Mouse (Mus musculus) cerebellum, adult 2 months (tissue): ENCODE data around the gene Pxylp1. TPM values are rescaled to one million over a fixed set of nuclear protein-coding genes. Genes with fewer than 3 reads are reported as not detected.

ENCODE experiments used
- DNase-seq, 2 experiments: peaks; one replicate each; pipeline ENCODE4 v3.0.0; 2021
- H3K27ac ChIP-seq: fragments of 200-500 bp; 2 replicates; pipeline ENCODE4 v1.5.1; 2012; ENCODE audit warnings: low read length, control low read depth, inconsistent platforms; ENCODE audit not compliant: insufficient read depth
- H3K27me3 ChIP-seq: fragments of 200-500 bp; 2 replicates; pipeline ENCODE4 v1.6.1; 2012; ENCODE audit warnings: inconsistent platforms, mild to moderate bottlenecking, low read length, moderate library complexity; ENCODE audit not compliant: control insufficient read depth, insufficient read depth
- H3K4me1 ChIP-seq: fragments of 200-500 bp; 2 replicates; pipeline ENCODE4 v1.6.1; 2011; ENCODE audit warnings: low read length; ENCODE audit not compliant: control insufficient read depth, insufficient read depth
- H3K4me3 ChIP-seq: fragments of 200-500 bp; replicated peaks from 2 replicates; pipeline ENCODE3; 2011; ENCODE audit warnings: mild to moderate bottlenecking, low read depth, low read length, control low read depth; ENCODE audit not compliant: insufficient read depth
- CTCF ChIP-seq: fragments of 200-500 bp; IDR thresholded peaks from 2 replicates; pipeline ENCODE4 v1.5.1; 2011; ENCODE audit warnings: low read depth, mild to moderate bottlenecking, control low read depth, low read length, moderate library complexity, borderline replicate concordance; ENCODE audit not compliant: insufficient read depth
- POLR2A ChIP-seq: fragments of 200-500 bp; IDR thresholded peaks from 2 replicates; pipeline ENCODE4 v1.6.1; 2011; ENCODE audit warnings: low read length, control low read depth, borderline replicate concordance; ENCODE audit not compliant: insufficient read depth
- WGBS: fragments of 180-500 bp; shearing (Covaris S2); methylation state at CpG from one replicate; pipeline ENCODE4 v1.1.7; 2018; 5-methylcytosine and 5-hydroxymethylcytosine counted together
- polyA plus RNA-seq: library from polyadenylated mRNA; depleted of rRNA; stranded (reverse); fragments of >200 nt; gene quantifications from 2 replicates; pipeline ENCODE4 v1.2.3, GENCODE M21; 2012

Pxylp1 gene
- polyA plus RNA-seq, 1 experiment, result 35.6 TPM

GRCm38 (mm10) chr9:96888742-96889344, 3.6 kb downstream of the Pxylp1 start:
- Histone ChIP-seq H3K27me3 (no peaks in the 10 kb centered on the region), H3K4me3 (peak overlapping the region; percentile 92), H3K27ac (peak overlapping the region; percentile 91), H3K4me1 (peaks cover 22% of the 10 kb centered on the region)
- DNase-seq, result peak; percentile 73 to 84
- TF ChIP-seq POLR2A (no peak), CTCF (no peak)
- WGBS, result under 1% methylated on average over 37 of the region's 37 CpGs

GRCm38 (mm10) chr9:96887954-96888353, 4.5 kb downstream of the Pxylp1 start:
- Histone ChIP-seq H3K4me1 (peaks cover 28% of the 10 kb centered on the region), H3K27me3 (no peaks in the 10 kb centered on the region), H3K27ac (peak overlapping the region; percentile 91), H3K4me3 (peak overlapping the region; percentile 92)
- TF ChIP-seq POLR2A, result no peak
- TF ChIP-seq CTCF, result no peak
- WGBS, result 4% methylated on average over 6 of the region's 6 CpGs
- peak; percentile 77 to 80 for DNase-seq

GRCm38 (mm10) chr9:96887492-96887891, 5.0 kb downstream of the Pxylp1 start:
- no peaks in the 10 kb centered on the region for H3K27me3 ChIP-seq
- peak overlapping the region; percentile 92 for H3K4me3 ChIP-seq

DNA sequence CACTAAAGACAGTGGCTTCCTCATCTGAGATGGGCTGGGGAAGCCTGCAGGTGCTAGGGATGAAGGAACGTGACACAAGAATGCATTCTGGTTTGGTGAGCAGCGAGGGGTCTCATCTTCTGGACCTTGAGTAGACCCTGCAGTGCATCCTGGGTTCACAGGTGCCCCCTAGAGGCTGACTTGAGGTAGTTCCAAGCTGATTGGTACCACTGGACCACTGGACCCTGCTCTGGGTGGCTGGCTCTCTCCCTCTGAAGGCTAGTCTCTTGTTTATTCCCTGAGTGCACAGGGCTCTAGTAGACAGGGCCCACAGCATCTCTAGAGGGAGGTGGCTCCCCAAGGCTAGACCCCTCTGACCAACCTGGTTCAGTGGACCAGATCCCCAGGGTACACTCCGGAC, 6.7 kb downstream of the Pxylp1 start:
- peak; percentile 70 for TF ChIP-seq CTCF
- TF ChIP-seq POLR2A, result no peak
- Histone ChIP-seq H3K27me3 (no peaks in the 10 kb centered on the region), H3K27ac (peak overlapping the region; percentile 26), H3K4me3 (peak overlapping the region; percentile 28), H3K4me1 (peaks cover 46% of the 10 kb centered on the region)
- DNase-seq, result peak; percentile 61 to 67
- WGBS, result 43% methylated on average over 3 of the region's 3 CpGs

More at GRCm38 (mm10) chr9:96887492-96887891, 5.0 kb downstream of the Pxylp1 start:
- DNase-seq, result no peak
- H3K27ac ChIP-seq, result peak overlapping the region; percentile 91
- peaks cover 32% of the 10 kb centered on the region for H3K4me1 ChIP-seq
- no peak for TF ChIP-seq CTCF
- TF ChIP-seq POLR2A, result no peak

DNA sequence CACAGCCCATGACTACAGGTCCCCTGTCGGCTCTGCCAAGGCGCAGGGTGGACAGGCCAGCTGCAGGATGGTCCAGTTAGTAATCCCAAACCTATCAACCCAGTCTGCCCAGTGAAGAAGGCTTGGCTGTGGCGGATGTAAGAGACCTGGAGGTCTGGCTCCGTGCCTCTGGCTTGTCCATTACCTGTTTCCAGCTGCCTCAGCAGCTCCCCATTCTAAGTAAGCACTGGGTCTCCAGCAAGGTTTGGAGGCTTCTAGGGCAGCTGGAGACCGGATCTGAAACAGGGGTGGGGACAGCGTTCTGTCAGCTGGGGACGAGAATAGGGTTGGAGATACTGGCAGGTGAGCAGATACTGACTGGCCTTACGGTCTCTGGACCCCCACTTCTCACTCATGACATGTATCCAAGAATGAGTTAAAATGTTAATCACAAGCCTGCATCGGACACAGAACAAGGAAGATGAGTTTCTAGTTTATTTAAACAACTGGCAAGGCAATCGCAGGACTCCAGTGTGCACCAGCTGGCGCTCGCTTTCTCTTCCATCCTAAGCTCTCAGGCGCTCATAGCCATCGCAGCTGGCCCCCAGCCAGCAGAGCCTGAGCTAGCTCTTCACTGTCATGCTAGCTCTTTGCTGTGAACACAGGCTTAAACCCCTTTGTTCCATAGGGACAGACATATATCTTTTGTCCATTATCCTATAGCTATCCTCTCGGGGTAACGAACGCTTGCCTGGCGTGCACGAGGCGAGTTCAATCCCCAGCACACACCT, 9.8 kb downstream of the Pxylp1 start:
- TF ChIP-seq POLR2A, result no peak
- no peak for TF ChIP-seq CTCF
- Histone ChIP-seq H3K4me3 (no peak overlapping the region), H3K27me3 (no peaks in the 10 kb centered on the region), H3K4me1 (peaks cover 69% of the 10 kb centered on the region), H3K27ac (peak overlapping the region; percentile 37)
- peak; percentile 61 to 67 for DNase-seq
- WGBS, result 49% methylated on average over 20 of the region's 20 CpGs

- DNase-seq, result peak in 1 of 2 experiments; percentile 17
- 0 out of 2 replicates have a peak overlapping the region, but pooled peaks have one; percentile 23 for H3K27ac ChIP-seq
- H3K27me3 ChIP-seq, result no peaks in the 10 kb centered on the region
- H3K4me3 ChIP-seq, result no peak overlapping the region
- peaks cover 72% of the 10 kb centered on the region for H3K4me1 ChIP-seq
- TF ChIP-seq POLR2A (no peak), CTCF (no peak)
- 50% methylated on average over 6 of the region's 6 CpGs for WGBS
Observed at GRCm38 (mm10) chr9:96881901-96882300, 10.6 kb downstream of the Pxylp1 start.

- Histone ChIP-seq H3K27me3 (no peaks in the 10 kb centered on the region), H3K27ac (peak overlapping the region; percentile 93), H3K4me1 (peaks cover 68% of the 10 kb centered on the region), H3K4me3 (no peak overlapping the region)
- no peak; the same call in 1 of the 2 replicates for TF ChIP-seq POLR2A
- TF ChIP-seq CTCF, result no peak
- WGBS, result 5% methylated on average over 6 of the region's 6 CpGs
- DNase-seq, result peak; percentile 93 to 96
Observed at GRCm38 (mm10) chr9:96879024-96879423, 13.4 kb downstream of the Pxylp1 start.
